Mouse (Mus musculus): ENCODE measurements around the gene Prlr. TPM values are rescaled to one million over a fixed set of nuclear protein-coding genes. Genes with fewer than 3 reads are reported as not detected.
A peak's percentile ranks its signal among the peaks of the same experiment; 100 is the strongest.

Gene Prlr
- total RNA-seq, 1 experiment from 2014 or later = 257 TPM

GRCm38 (mm10) chr15:10330626-10331025 lies 153.6 kb downstream of the Prlr start:
- DNase-seq = peak; percentile 62

DNA sequence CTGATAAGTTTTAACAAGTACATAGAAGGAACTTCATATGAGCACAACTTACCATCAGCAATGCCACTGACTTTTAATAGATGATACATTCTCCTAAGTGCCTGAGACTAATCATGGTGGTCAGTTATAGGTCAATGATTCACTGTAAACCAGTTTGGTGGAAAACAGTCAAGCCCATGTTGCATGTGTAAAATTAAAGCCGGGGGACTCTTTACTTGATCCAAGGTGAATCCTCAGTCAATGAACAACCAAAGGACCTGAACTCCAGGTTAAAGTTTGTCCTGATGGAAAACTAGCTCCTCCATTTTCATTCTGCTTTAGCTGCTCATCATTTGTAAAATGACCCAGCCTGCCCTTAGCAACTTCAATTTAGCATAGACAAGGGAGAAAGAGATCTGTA lies 155.5 kb downstream of the Prlr start:
- DNase-seq = no peak

DNA sequence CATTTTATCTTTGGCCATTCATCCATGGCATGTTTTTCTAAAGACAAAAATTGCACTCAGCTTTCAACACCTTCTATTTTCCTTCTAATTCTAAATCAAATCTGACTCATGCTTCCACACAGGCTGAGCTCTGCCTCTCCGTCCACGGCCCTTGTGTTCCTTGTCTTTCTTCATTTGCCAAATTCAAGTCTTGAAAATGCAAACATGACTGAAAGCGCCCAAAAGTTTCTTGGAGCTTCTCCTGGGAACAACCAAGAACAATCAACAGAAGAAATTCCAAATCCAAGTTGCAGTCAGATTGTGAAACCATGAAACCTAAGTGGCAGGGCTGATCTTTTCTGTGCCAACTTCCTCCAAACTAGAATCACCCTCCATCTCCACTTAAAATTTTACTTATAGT lies 161.6 kb downstream of the Prlr start:
- no peak for DNase-seq

GRCm38 (mm10) chr15:10347044-10347443 lies 170.0 kb downstream of the Prlr start:
- DNase-seq = no peak

GRCm38 (mm10) chr15:10358039-10358948 lies 181.3 kb downstream of the Prlr start, which contains the start of gene Agxt2:
TSS of gene Agxt2 (plus strand) at chr15:10358532.
- no peak for DNase-seq

DNA sequence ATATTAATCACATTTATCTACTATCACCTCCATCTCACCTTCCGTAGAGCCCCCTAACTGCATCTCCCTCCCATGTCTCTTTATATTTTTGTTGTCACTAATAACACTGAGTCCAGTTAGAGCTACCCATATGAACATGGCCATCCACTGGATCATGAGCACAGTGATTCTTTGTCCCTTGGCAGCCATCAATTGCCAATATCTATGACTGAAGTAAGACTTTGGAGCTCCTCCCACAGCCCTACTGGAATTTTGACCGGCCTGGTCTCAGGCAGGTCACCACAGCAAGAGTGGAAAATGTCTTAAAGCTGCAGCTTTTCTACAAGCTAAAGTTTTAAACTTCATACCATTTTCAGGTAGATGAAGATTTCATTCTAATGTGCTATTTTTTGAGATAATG lies 189.3 kb downstream of the Prlr start:
- no peak for DNase-seq

DNA sequence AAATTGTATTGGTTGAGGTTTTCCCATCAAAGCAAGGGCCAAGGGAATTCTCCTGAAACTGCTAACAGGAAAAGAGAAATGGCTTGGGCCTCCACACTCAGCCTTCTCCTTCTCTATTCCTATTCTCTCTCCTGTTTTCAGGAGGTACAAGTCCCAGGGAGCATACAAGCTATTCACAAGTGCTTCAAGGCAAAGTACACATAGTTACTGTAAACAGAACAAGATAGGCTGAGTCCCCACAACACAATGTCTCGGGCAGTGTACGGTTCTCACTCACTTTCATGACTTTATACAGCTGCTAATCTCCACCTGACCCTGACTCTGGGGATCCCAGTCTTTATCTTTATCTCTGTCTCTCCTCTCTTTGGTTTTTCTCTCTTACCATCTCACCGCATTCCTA lies 198.4 kb downstream of the Prlr start:
- DNase-seq = no peak

- no peak for DNase-seq
These were observed 201.4 kb downstream of the Prlr start for GRCm38 (mm10) chr15:10378338-10378959.

- DNase-seq = no peak
These were observed 202.9 kb downstream of the Prlr start for GRCm38 (mm10) chr15:10379757-10380458.

GRCm38 (mm10) chr15:10387263-10387662 lies 210.2 kb downstream of the Prlr start:
- no peak for DNase-seq

Other genes starting within 250 kb of the Prlr start
- not detected in 2 replicates for gene Gm21973, start 148.1 kb downstream of the Prlr start, total RNA-seq (2021)
- 1.9 and 3.9 TPM in 2 replicates for gene Agxt2, start 181.3 kb downstream of the Prlr start, total RNA-seq (2021)

Measured in adrenal gland, postnatal 25 days (tissue).